ENCODE assay signal across 25 mouse cellular contexts in genomic region chr3:129656540-129656939, GRCm38 (mm10).
"Had no signal": no experiment of that assay in that cellular context is flagged by ENCODE, and none has a peak within 500 bp of the region (broad histone marks: within the 10 kb centered on the region; RNA-seq: fewer than 3 reads in every experiment).

No protein-coding gene starts in this region.

- H3K4me3 ChIP-seq: kidney, embryonic 15.5 days; left cerebral cortex, adult 2 months; limb, embryonic 12.5 days; limb, embryonic 15.5 days; neural tube, embryonic 12.5 days; neural tube, embryonic 15.5 days had no signal

- H3K4me2 ChIP-seq: kidney, embryonic 15.5 days; limb, embryonic 12.5 days; limb, embryonic 15.5 days; liver, embryonic 11.5 days; lung, embryonic 14.5 days; midbrain, embryonic 11.5 days; neural tube, embryonic 12.5 days; neural tube, embryonic 15.5 days had no signal

- H3K9ac ChIP-seq: kidney, embryonic 15.5 days; limb, embryonic 12.5 days; limb, embryonic 15.5 days; liver, embryonic 14.5 days; liver, postnatal 0 days; lung, embryonic 14.5 days; neural tube, embryonic 12.5 days; neural tube, embryonic 15.5 days had no signal

- H3K4me1 ChIP-seq: kidney, embryonic 15.5 days; limb, embryonic 12.5 days; limb, embryonic 15.5 days; neural tube, embryonic 12.5 days; neural tube, embryonic 15.5 days had no signal

- ATAC-seq: liver, postnatal 0 days had no signal

- DNase-seq: kidney, postnatal 10 days; kidney, postnatal 36 days; layer of hippocampus, postnatal 36 days; left cerebral cortex, postnatal 4 days; liver, postnatal 0 days; lung, embryonic 14.5 days; lung, postnatal 14 days; lung, postnatal 4 days; midbrain, embryonic 14.5 days; right cerebral cortex, adult 18-20 months; right cerebral cortex, postnatal 14 days; right cerebral cortex, postnatal 4 days; thymus, adult 2 months; thymus, postnatal 14 days; thymus, postnatal 4 days had no signal

- H3K9me3 ChIP-seq: kidney, embryonic 15.5 days; limb, embryonic 12.5 days; limb, embryonic 15.5 days; neural tube, embryonic 12.5 days; neural tube, embryonic 15.5 days had no signal

- H3K27me3 ChIP-seq: kidney, embryonic 15.5 days; limb, embryonic 12.5 days; limb, embryonic 15.5 days; neural tube, embryonic 12.5 days; neural tube, embryonic 15.5 days had no signal

- H3K27ac ChIP-seq: kidney, embryonic 15.5 days; left cerebral cortex, adult 2 months; limb, embryonic 12.5 days; limb, embryonic 15.5 days; liver, embryonic 14.5 days; neural tube, embryonic 12.5 days; neural tube, embryonic 15.5 days; stomach, postnatal 0 days had no signal

- H3K36me3 ChIP-seq: kidney, embryonic 15.5 days; limb, embryonic 12.5 days; limb, embryonic 15.5 days; neural tube, embryonic 12.5 days; neural tube, embryonic 15.5 days had no signal
